Mouse (Mus musculus) lung, postnatal 0 days (tissue): ENCODE data around the gene Ddhd1.

ENCODE experiments used
- CTCF ChIP-seq: IDR thresholded peaks from 2 replicates; pipeline ENCODE4 v1.5.1; 2016; ENCODE audit warnings: antibody characterized with exemption, mild to moderate bottlenecking
- EP300 ChIP-seq: IDR thresholded peaks from 2 replicates; pipeline ENCODE4 v1.6.1; 2016; ENCODE audit warnings: antibody characterized with exemption, mild to moderate bottlenecking, control low read depth

GRCm38 (mm10) chr14:45638717-45639116 lies 19.2 kb downstream of the Ddhd1 start:
- TF ChIP-seq CTCF (no peak), EP300 (no peak)
